Mouse (Mus musculus) neural tube, embryonic 11.5 days (tissue): ENCODE data around the gene Fasl. TPM values are rescaled to one million over a fixed set of nuclear protein-coding genes. Genes with fewer than 3 reads are reported as not detected.

Experiments
- ATAC-seq: fragments of 200-750 bp; cut with Nextera tagmentation; 2 replicates; pipeline ENCODE4 v1.8.0; 2017; ENCODE audit warnings: moderate number of reproducible peaks, mild to moderate bottlenecking, moderate TSS enrichment, moderate library complexity; ENCODE audit not compliant: insufficient read depth, low FRiP score, low TSS enrichment
- DNase-seq: peaks from one replicate; pipeline ENCODE4 v3.0.0-alpha.2; 2015; ENCODE audit warnings: low spot score
- H3K27ac ChIP-seq: fragments of 300-500 bp; sonication (generic); 2 replicates; pipeline ENCODE4 v1.5.1; 2014; ENCODE audit warnings: low read depth, mild to moderate bottlenecking, low read length
- H3K27me3 ChIP-seq: fragments of 300-500 bp; sonication (generic); 2 replicates; pipeline ENCODE4 v1.6.1; 2014; ENCODE audit warnings: mild to moderate bottlenecking, low read length, mixed read lengths; ENCODE audit not compliant: control insufficient read depth, insufficient read depth
- H3K36me3 ChIP-seq: fragments of 300-500 bp; sonication (generic); 2 replicates; pipeline ENCODE4 v1.6.1; 2014; ENCODE audit warnings: mild to moderate bottlenecking, low read length, moderate library complexity, mixed read lengths; ENCODE audit not compliant: control insufficient read depth, insufficient read depth
- H3K4me1 ChIP-seq: fragments of 300-500 bp; sonication (generic); 2 replicates; pipeline ENCODE4 v1.6.1; 2014; ENCODE audit warnings: low read length, mixed read lengths; ENCODE audit not compliant: control insufficient read depth, insufficient read depth
- H3K4me2 ChIP-seq: fragments of 300-500 bp; sonication (generic); 2 replicates; pipeline ENCODE4 v1.6.1; 2014; ENCODE audit warnings: low read depth, mild to moderate bottlenecking, moderate library complexity
- H3K4me3 ChIP-seq: fragments of 300-500 bp; sonication (generic); 2 replicates; pipeline ENCODE4 v1.5.1; 2014; ENCODE audit warnings: low read depth, low read length
- H3K9ac ChIP-seq: fragments of 300-500 bp; sonication (generic); 2 replicates; pipeline ENCODE4 v1.6.1; 2014; ENCODE audit warnings: mild to moderate bottlenecking, low read length
- H3K9me3 ChIP-seq: fragments of 300-500 bp; sonication (generic); 2 replicates; pipeline ENCODE4 v1.6.1; 2016; ENCODE audit warnings: low read length; ENCODE audit not compliant: control insufficient read depth
- WGBS: fragments of 180-500 bp; shearing (Covaris S2); extraction: QIAGEN DNeasy Blood & Tissue Kit; methylation state at CpG from one replicate; pipeline ENCODE4 v1.1.7; 2014; 5-methylcytosine and 5-hydroxymethylcytosine counted together
- polyA plus RNA-seq: library from polyadenylated mRNA; unstranded; fragments of >200 nt; fragmentation: Nextera tagmentation; extraction: Ambion mirVana; gene quantifications from 2 replicates; pipeline ENCODE4 v1.2.1, GENCODE M21; 2014

The Fasl gene
- polyA plus RNA-seq, 1 experiment from 2014 or later: not detected

DNA sequence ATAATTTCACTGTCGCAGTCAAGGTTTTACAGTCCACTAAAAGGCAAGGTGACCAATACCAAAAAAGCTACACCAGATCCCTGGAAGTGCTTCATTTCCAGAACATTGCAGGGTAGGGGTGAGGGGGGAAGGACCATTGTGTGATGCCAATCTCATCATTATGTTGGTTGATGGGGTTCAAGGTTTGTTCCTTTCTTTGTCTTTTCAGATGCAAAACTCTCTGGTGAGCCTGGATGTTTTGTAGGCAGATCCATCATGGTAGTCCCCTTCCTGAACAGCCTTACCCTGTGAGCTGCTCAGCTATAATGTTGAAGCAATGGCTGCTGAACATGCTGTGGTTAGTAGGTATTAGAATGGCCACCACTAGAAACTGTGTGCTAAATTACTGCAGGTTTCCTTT lies 19.0 kb downstream of the Fasl start:
- DNase-seq: no peak
- no peaks in the 10 kb centered on the region for H3K27me3 ChIP-seq
- H3K4me2 ChIP-seq: no peak overlapping the region
- no peaks in the 10 kb centered on the region for H3K4me1 ChIP-seq
- WGBS: 98% methylated on average over 1 of the region's 1 CpGs
- no peaks in the 10 kb centered on the region for H3K9me3 ChIP-seq
- H3K36me3 ChIP-seq: no peaks in the 10 kb centered on the region
- no peak overlapping the region for H3K4me3 ChIP-seq
- no peak overlapping the region for H3K9ac ChIP-seq
- no peak overlapping the region for H3K27ac ChIP-seq
- no peak for ATAC-seq

DNA sequence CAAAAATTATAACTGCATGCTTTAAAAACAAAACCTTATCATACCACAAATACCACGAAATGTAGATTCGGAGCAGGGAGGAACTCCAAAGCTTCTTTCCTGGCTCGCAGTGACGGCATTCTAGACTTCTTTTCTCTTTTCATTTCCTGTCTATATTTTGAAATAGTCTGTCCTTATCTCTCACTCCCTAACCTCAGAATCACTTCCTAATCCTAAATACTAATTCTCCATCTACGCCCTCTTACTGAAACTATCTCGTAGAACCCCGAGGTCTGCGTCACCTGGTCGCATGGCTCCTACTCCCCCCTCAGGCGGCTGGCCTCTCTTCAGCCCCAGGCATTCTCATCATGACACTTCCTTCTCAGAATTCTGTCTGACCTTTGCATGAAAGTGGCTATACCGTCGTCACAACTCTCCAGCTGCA lies 21.2 kb downstream of the Fasl start:
- Histone ChIP-seq H3K9me3 (no peaks in the 10 kb centered on the region), H3K4me3 (no peak overlapping the region), H3K4me1 (no peaks in the 10 kb centered on the region), H3K9ac (no peak overlapping the region), H3K36me3 (no peaks in the 10 kb centered on the region), H3K27me3 (no peaks in the 10 kb centered on the region), H3K4me2 (no peak overlapping the region), H3K27ac (no peak overlapping the region)
- ATAC-seq (no peak), DNase-seq (no peak)
- 73% methylated on average over 12 of the region's 12 CpGs for WGBS

DNA sequence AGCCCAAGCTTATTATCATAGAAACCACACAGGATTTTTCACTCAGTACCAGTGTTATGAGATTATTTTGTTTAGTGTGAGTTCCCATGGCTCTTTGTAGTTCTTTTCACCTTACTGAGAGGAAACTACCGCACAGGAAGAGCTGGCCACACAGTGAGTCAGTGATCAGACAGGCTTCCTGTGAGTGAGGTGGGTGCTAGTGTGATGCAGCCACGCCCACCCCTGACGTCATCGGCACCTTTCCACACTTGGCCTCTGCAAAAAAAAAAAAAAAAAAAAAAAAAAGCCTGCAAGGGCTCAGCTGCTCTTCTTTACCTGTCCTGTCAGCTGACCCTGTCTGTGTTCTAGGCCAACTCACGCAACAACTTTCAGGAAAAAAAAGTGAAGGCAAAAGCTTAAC lies 21.6 kb downstream of the Fasl start:
- 61% methylated on average over 5 of the region's 5 CpGs for WGBS
- Histone ChIP-seq H3K4me3 (no peak overlapping the region), H3K9ac (no peak overlapping the region), H3K4me2 (no peak overlapping the region), H3K27ac (no peak overlapping the region), H3K9me3 (no peaks in the 10 kb centered on the region), H3K27me3 (no peaks in the 10 kb centered on the region), H3K36me3 (no peaks in the 10 kb centered on the region), H3K4me1 (no peaks in the 10 kb centered on the region)
- ATAC-seq (no peak), DNase-seq (no peak)

DNA sequence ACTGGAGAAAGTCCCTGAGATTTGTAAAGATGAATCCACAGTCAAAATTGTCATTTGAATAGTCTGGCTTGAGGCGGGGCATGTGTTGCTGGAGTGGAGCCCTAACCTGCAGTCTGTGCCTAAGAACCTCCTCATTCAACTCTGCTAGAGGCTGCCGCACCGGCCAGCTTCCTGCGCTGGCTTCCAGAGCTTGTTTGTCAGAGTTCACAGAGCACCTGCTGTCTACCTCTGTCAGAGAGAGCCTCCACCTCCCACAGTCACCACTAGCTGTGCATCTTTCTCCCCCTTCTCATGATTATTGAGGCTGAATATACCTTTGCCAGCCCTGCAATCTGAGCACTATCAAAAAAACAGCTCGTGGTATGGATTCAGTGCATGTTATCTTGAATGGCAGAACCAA lies 22.4 kb downstream of the Fasl start:
- no peaks in the 10 kb centered on the region for H3K9me3 ChIP-seq
- no peak overlapping the region for H3K27ac ChIP-seq
- H3K27me3 ChIP-seq: no peaks in the 10 kb centered on the region
- H3K4me2 ChIP-seq: no peak overlapping the region
- no peaks in the 10 kb centered on the region for H3K4me1 ChIP-seq
- WGBS: 50% methylated on average over 5 of the region's 5 CpGs
- DNase-seq (no peak), ATAC-seq (no peak)
- H3K4me3 ChIP-seq: no peak overlapping the region
- no peak overlapping the region for H3K9ac ChIP-seq
- H3K36me3 ChIP-seq: no peaks in the 10 kb centered on the region

DNA sequence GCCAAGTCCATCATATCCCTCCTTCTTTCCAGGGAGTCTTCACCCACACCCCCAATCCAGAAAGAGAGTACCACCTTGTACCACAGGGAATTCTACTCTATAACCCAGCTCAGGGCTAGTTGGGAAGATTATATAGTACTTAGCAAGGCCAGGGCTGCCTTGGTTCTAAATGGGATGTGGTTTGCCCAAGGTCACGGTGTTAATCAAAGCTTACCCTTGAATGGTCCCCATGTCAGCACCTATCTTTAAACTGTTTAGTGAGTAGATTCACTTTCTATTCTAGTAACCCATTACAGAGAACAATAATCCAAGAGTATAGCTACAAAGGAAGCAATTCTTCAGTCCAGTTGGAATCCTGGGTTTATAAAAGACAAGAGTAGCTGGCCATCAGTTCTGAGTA lies 23.3 kb downstream of the Fasl start:
- Histone ChIP-seq H3K4me2 (no peak overlapping the region), H3K4me3 (no peak overlapping the region), H3K9ac (no peak overlapping the region), H3K36me3 (no peaks in the 10 kb centered on the region), H3K9me3 (no peaks in the 10 kb centered on the region), H3K4me1 (no peaks in the 10 kb centered on the region), H3K27me3 (no peaks in the 10 kb centered on the region), H3K27ac (no peak overlapping the region)
- DNase-seq (no peak), ATAC-seq (no peak)
- WGBS: 88% methylated on average over 1 of the region's 1 CpGs

DNA sequence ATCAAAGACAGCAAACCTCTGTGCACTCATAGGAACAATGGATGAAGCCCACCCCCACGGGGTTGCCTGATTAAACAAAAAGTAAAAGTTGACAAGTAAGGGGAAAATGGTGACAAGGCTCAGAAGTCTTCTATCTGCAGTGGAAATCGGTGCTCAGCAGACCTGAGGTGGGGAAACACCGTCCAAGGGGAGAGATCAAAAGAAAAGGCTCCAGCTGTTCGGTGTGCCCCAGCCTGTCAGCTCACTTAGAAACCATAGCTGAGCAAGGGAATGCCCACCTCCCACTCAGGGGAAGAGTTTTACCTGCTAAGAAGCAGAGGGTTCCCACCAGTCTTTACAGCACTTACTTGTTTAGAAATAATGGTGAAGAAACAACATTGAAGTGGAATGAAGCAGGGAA lies 26.7 kb downstream of the Fasl start:
- H3K36me3 ChIP-seq: no peaks in the 10 kb centered on the region
- no peak for DNase-seq
- H3K27me3 ChIP-seq: no peaks in the 10 kb centered on the region
- no peak overlapping the region for H3K4me3 ChIP-seq
- H3K4me1 ChIP-seq: no peaks in the 10 kb centered on the region
- 49% methylated on average over 4 of the region's 4 CpGs for whole genome bisulfite sequencing
- H3K9ac ChIP-seq: no peak overlapping the region
- no peak overlapping the region for H3K4me2 ChIP-seq
- H3K27ac ChIP-seq: no peak overlapping the region
- no peaks in the 10 kb centered on the region for H3K9me3 ChIP-seq
- no peak for ATAC-seq

DNA sequence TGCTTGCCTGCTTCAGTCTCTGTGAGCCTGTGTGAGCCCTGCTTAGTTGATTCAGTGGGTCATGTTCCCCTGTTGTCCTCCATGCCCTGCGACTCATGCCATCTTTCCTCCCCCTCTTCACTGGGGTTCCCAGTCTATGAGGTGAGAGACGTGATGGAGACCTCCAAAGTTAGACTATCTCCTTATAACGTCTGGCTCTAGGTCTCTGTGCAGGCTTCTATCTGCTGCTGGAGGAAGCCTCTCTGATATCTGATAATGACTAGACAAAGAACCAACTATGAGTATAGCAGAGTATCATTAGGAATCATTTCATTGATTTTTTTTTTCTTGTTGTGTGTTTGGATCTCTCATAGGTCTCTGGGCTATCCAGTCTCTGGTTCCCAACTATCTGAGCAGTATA lies 31.7 kb downstream of the Fasl start:
- H3K4me3 ChIP-seq: no peak overlapping the region
- no peaks in the 10 kb centered on the region for H3K9me3 ChIP-seq
- H3K36me3 ChIP-seq: no peaks in the 10 kb centered on the region
- 90% methylated on average over 3 of the region's 3 CpGs for WGBS
- H3K9ac ChIP-seq: no peak overlapping the region
- H3K27ac ChIP-seq: no peak overlapping the region
- ATAC-seq (no peak), DNase-seq (no peak)
- H3K27me3 ChIP-seq: no peaks in the 10 kb centered on the region
- no peak overlapping the region for H3K4me2 ChIP-seq
- no peaks in the 10 kb centered on the region for H3K4me1 ChIP-seq

DNA sequence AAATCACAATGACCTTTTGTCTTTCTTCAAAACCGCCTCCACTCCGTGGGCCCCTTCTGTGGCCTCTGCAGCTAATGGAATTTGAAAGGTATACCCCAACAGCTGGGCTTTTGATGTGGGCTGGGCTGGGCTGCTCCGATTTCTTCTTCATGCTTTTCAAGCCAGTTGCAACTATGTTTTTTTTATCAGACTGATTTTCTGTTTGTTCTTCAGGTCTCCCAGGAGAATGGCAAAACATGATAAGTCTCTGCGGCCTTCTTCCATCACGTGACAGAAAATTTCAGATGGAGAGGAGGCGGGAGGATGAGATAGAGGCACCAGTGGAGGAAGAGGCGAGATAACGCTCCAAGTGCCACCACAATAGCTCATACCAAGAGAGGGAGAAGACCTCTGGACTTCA lies 37.0 kb downstream of the Fasl start:
- DNase-seq (no peak), ATAC-seq (no peak)
- no peak overlapping the region for H3K4me3 ChIP-seq
- H3K9me3 ChIP-seq: no peaks in the 10 kb centered on the region
- H3K4me1 ChIP-seq: no peaks in the 10 kb centered on the region
- no peak overlapping the region for H3K9ac ChIP-seq
- H3K36me3 ChIP-seq: no peaks in the 10 kb centered on the region
- 71% methylated on average over 8 of the region's 8 CpGs for WGBS
- no peak overlapping the region for H3K4me2 ChIP-seq
- no peaks in the 10 kb centered on the region for H3K27me3 ChIP-seq
- no peak overlapping the region for H3K27ac ChIP-seq

DNA sequence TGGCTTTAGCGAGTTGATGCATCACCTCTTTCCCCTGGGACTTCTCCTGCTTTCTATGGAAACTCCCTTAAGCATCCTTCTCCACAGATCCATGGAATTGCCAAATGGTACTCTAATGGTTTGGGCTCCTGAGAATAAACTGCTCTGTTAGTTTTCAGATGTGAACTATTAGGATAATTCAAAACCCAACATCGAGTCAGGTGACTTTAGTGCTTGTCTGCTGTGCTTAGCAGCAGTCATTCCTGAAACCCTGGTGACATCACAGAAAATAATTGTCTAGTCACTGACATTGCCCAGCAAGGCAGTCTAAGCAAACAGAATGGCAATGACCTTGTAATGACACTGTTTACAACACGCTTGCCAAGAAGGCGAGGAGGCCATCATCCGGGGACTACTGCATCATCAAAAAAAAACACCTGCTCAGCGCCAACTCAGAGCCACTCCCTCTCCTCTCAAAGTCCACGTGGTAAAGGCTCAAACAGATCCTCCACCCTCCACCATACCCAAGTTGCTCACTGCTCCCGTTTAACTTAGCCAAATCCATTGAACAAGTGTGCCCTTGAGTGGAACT lies 37.7 kb downstream of the Fasl start:
- no peaks in the 10 kb centered on the region for H3K36me3 ChIP-seq
- WGBS: 81% methylated on average over 8 of the region's 8 CpGs
- no peak overlapping the region for H3K4me2 ChIP-seq
- no peaks in the 10 kb centered on the region for H3K9me3 ChIP-seq
- ATAC-seq (no peak), DNase-seq (no peak)
- H3K4me3 ChIP-seq: no peak overlapping the region
- no peaks in the 10 kb centered on the region for H3K27me3 ChIP-seq
- H3K27ac ChIP-seq: no peak overlapping the region
- no peak overlapping the region for H3K9ac ChIP-seq
- no peaks in the 10 kb centered on the region for H3K4me1 ChIP-seq
